Mouse (Mus musculus) liver, embryonic 12.5 days (tissue): ENCODE results near the gene Lgals12. TPM values are rescaled to one million over a fixed set of nuclear protein-coding genes. Genes with fewer than 3 reads are reported as not detected.

Source experiments
- ATAC-seq: fragments of 200-750 bp; cut with Nextera tagmentation; 2 replicates; pipeline ENCODE4 v1.8.0; 2017; ENCODE audit warnings: moderate number of reproducible peaks, mild to moderate bottlenecking, moderate library complexity
- H3K27ac ChIP-seq: fragments of 300-500 bp; sonication (generic); 2 replicates; pipeline ENCODE4 v1.5.1; 2016; ENCODE audit warnings: mild to moderate bottlenecking
- H3K27me3 ChIP-seq: fragments of 300-500 bp; sonication (generic); replicated peaks from 2 replicates; pipeline ENCODE4 v1.6.1; 2016; ENCODE audit warnings: mild to moderate bottlenecking, moderate library complexity
- H3K36me3 ChIP-seq: fragments of 300-500 bp; sonication (generic); 2 replicates; pipeline ENCODE4 v1.6.1; 2016; ENCODE audit warnings: mild to moderate bottlenecking, moderate library complexity
- H3K4me1 ChIP-seq: fragments of 300-500 bp; sonication (generic); 2 replicates; pipeline ENCODE4 v1.6.1; 2016
- H3K4me2 ChIP-seq: fragments of 300-500 bp; sonication (generic); 2 replicates; pipeline ENCODE4 v1.6.1; 2016; ENCODE audit warnings: mild to moderate bottlenecking, moderate library complexity
- H3K4me3 ChIP-seq: fragments of 300-500 bp; sonication (generic); 2 replicates; pipeline ENCODE4 v1.5.1; 2016; ENCODE audit warnings: mild to moderate bottlenecking, moderate library complexity
- H3K9ac ChIP-seq: fragments of 300-500 bp; sonication (generic); 2 replicates; pipeline ENCODE4 v1.6.1; 2016; ENCODE audit warnings: mild to moderate bottlenecking, moderate library complexity
- H3K9me3 ChIP-seq: fragments of 300-500 bp; sonication (generic); replicated peaks from 2 replicates; pipeline ENCODE4 v1.6.1; 2016; ENCODE audit warnings: mild to moderate bottlenecking, moderate library complexity
- WGBS: fragments of 180-500 bp; shearing (Covaris S2); methylation state at CpG from one replicate; pipeline ENCODE4 v1.1.7; 2016; ENCODE audit not compliant: insufficient replicate concordance; 5-methylcytosine and 5-hydroxymethylcytosine counted together
- polyA plus RNA-seq: library from polyadenylated mRNA; unstranded; fragments of >200 nt; fragmentation: Nextera tagmentation; extraction: Ambion mirVana; gene quantifications from 2 replicates; pipeline ENCODE4 v1.2.1, GENCODE M21; 2016

Lgals12 gene
- not detected in 2 replicates for polyA plus RNA-seq

GRCm38 (mm10) chr19:7606801-7607689 lies at the start of gene Lgals12:
Gene Lgals12 (minus strand): TSS chr19:7607193.
- Histone ChIP-seq H3K4me3 (no peak within 1 kb of the TSS), H3K27me3 (peaks cover 51% of the 10 kb centered on the region), H3K9me3 (no peaks in the 10 kb centered on the region), H3K4me2 (peak within 1 kb of the TSS; percentile 48), H3K4me1 (peaks cover 10% of the 10 kb centered on the region; the same call in 1 of the 2 replicates), H3K9ac (no peak within 1 kb of the TSS), H3K36me3 (no peaks in the 10 kb centered on the region), H3K27ac (no peak within 1 kb of the TSS)
- WGBS, result 11% methylated on average over 15 of the region's 15 CpGs
- no peak for ATAC-seq

GRCm38 (mm10) chr19:7648913-7649666 lies 42.1 kb upstream of the Lgals12 start:
- Histone ChIP-seq H3K9me3 (no peaks in the 10 kb centered on the region), H3K9ac (no peak overlapping the region), H3K4me2 (no peak overlapping the region), H3K27me3 (no peaks in the 10 kb centered on the region), H3K4me1 (no peaks in the 10 kb centered on the region), H3K4me3 (no peak overlapping the region), H3K27ac (no peak overlapping the region), H3K36me3 (no peaks in the 10 kb centered on the region)
- ATAC-seq, result no peak
- 66% methylated on average over 8 of the region's 8 CpGs for WGBS

GRCm38 (mm10) chr19:7633786-7634185 lies 26.8 kb upstream of the Lgals12 start:
- Histone ChIP-seq H3K4me1 (no peaks in the 10 kb centered on the region), H3K9ac (no peak overlapping the region), H3K4me2 (no peak overlapping the region), H3K9me3 (no peaks in the 10 kb centered on the region), H3K27me3 (no peaks in the 10 kb centered on the region), H3K27ac (no peak overlapping the region), H3K36me3 (no peaks in the 10 kb centered on the region), H3K4me3 (no peak overlapping the region)
- ATAC-seq, result no peak
- WGBS, result 29% methylated on average over 1 of the region's 1 CpGs

GRCm38 (mm10) chr19:7633021-7633420 lies 26.0 kb upstream of the Lgals12 start:
- ATAC-seq, result no peak
- H3K4me2 ChIP-seq, result no peak overlapping the region

GRCm38 (mm10) chr19:7617696-7618095 lies 10.7 kb upstream of the Lgals12 start:
- peaks cover 23% of the 10 kb centered on the region for H3K27me3 ChIP-seq
- no peaks in the 10 kb centered on the region for H3K9me3 ChIP-seq
- H3K27ac ChIP-seq, result no peak overlapping the region
- no peak overlapping the region for H3K9ac ChIP-seq
- H3K36me3 ChIP-seq, result no peaks in the 10 kb centered on the region
- ATAC-seq, result no peak
- WGBS, result 38% methylated on average over 7 of the region's 7 CpGs
- no peak overlapping the region for H3K4me3 ChIP-seq
- H3K4me2 ChIP-seq, result no peak overlapping the region
- no peaks in the 10 kb centered on the region for H3K4me1 ChIP-seq

More at GRCm38 (mm10) chr19:7633021-7633420, 26.0 kb upstream of the Lgals12 start:
- H3K9ac ChIP-seq, result no peak overlapping the region
- no peak overlapping the region for H3K4me3 ChIP-seq
- H3K36me3 ChIP-seq, result no peaks in the 10 kb centered on the region
- H3K9me3 ChIP-seq, result no peaks in the 10 kb centered on the region
- H3K27me3 ChIP-seq, result no peaks in the 10 kb centered on the region
- no peaks in the 10 kb centered on the region for H3K4me1 ChIP-seq
- H3K27ac ChIP-seq, result no peak overlapping the region

GRCm38 (mm10) chr19:7617085-7617484 lies 10.1 kb upstream of the Lgals12 start:
- WGBS, result 52% methylated on average over 3 of the region's 3 CpGs
- peaks cover 29% of the 10 kb centered on the region for H3K27me3 ChIP-seq
- no peak overlapping the region for H3K4me2 ChIP-seq

GRCm38 (mm10) chr19:7616231-7616930 lies 9.4 kb upstream of the Lgals12 start:
- H3K4me1 ChIP-seq, result peaks cover 9% of the 10 kb centered on the region; the same call in 1 of the 2 replicates
- 60% methylated on average over 5 of the region's 5 CpGs for WGBS
- H3K9ac ChIP-seq, result no peak overlapping the region
- H3K4me2 ChIP-seq, result no peak overlapping the region
- no peaks in the 10 kb centered on the region for H3K9me3 ChIP-seq
- H3K4me3 ChIP-seq, result no peak overlapping the region
- H3K27me3 ChIP-seq, result peaks cover 36% of the 10 kb centered on the region
- H3K27ac ChIP-seq, result no peak overlapping the region
- ATAC-seq, result no peak
- H3K36me3 ChIP-seq, result no peaks in the 10 kb centered on the region

More at GRCm38 (mm10) chr19:7617085-7617484, 10.1 kb upstream of the Lgals12 start:
- Histone ChIP-seq H3K4me1 (peaks cover 4% of the 10 kb centered on the region; the same call in 1 of the 2 replicates), H3K27ac (no peak overlapping the region), H3K9me3 (no peaks in the 10 kb centered on the region), H3K9ac (no peak overlapping the region), H3K36me3 (no peaks in the 10 kb centered on the region), H3K4me3 (no peak overlapping the region)
- no peak for ATAC-seq

- no peaks in the 10 kb centered on the region for H3K36me3 ChIP-seq
- no peak overlapping the region for H3K4me3 ChIP-seq
- no peaks in the 10 kb centered on the region for H3K9me3 ChIP-seq
- WGBS, result 74% methylated on average over 7 of the region's 7 CpGs
- no peak overlapping the region for H3K4me2 ChIP-seq
- H3K4me1 ChIP-seq, result peaks cover 9% of the 10 kb centered on the region; the same call in 1 of the 2 replicates
- H3K27me3 ChIP-seq, result peaks cover 49% of the 10 kb centered on the region
- no peak for ATAC-seq
- no peak overlapping the region for H3K9ac ChIP-seq
- H3K27ac ChIP-seq, result no peak overlapping the region
These were observed 6.2 kb upstream of the Lgals12 start for GRCm38 (mm10) chr19:7613151-7613550.

- Histone ChIP-seq H3K4me2 (peak within 1 kb of the TSS; percentile 62), H3K36me3 (no peaks in the 10 kb centered on the region), H3K27ac (no peak within 1 kb of the TSS), H3K9ac (no peak within 1 kb of the TSS), H3K4me1 (peaks cover 9% of the 10 kb centered on the region; the same call in 1 of the 2 replicates), H3K9me3 (no peaks in the 10 kb centered on the region), H3K4me3 (peak within 1 kb of the TSS; percentile 33), H3K27me3 (peaks cover 59% of the 10 kb centered on the region)
- 5% methylated on average over 54 of the region's 54 CpGs for WGBS
- ATAC-seq, result peak; percentile 4; the same call in 1 of the 2 replicates
These were observed 5.2 kb upstream of the Lgals12 start, which contains the start of gene Hrasls5 for GRCm38 (mm10) chr19:7611942-7612757. Gene Hrasls5 (plus strand): TSS chr19:7612541.

GRCm38 (mm10) chr19:7607690-7608201 lies 753 bp upstream of the Lgals12 start:
- H3K9ac ChIP-seq, result no peak overlapping the region
- H3K36me3 ChIP-seq, result no peaks in the 10 kb centered on the region
- H3K9me3 ChIP-seq, result no peaks in the 10 kb centered on the region
- WGBS, result 61% methylated on average over 7 of the region's 7 CpGs
- no peak overlapping the region for H3K4me2 ChIP-seq
- H3K4me3 ChIP-seq, result no peak overlapping the region
- no peak overlapping the region for H3K27ac ChIP-seq
- H3K27me3 ChIP-seq, result peaks cover 58% of the 10 kb centered on the region
- peaks cover 15% of the 10 kb centered on the region; the same call in 1 of the 2 replicates for H3K4me1 ChIP-seq
- no peak for ATAC-seq
